Mouse (Mus musculus) erythroblast, embryonic 14.5 days (primary cell): ENCODE results near the gene Cntn5.

Experiments
- GATA1 ChIP-seq: IDR thresholded peaks from 2 replicates; pipeline ENCODE4 v1.6.1; 2012; ENCODE audit warnings: low read length, inconsistent platforms, mixed read lengths
- TAL1 ChIP-seq: IDR thresholded peaks from 3 replicates; pipeline ENCODE4 v1.6.1; 2012; ENCODE audit warnings: low read length, inconsistent platforms, mixed read lengths

DNA sequence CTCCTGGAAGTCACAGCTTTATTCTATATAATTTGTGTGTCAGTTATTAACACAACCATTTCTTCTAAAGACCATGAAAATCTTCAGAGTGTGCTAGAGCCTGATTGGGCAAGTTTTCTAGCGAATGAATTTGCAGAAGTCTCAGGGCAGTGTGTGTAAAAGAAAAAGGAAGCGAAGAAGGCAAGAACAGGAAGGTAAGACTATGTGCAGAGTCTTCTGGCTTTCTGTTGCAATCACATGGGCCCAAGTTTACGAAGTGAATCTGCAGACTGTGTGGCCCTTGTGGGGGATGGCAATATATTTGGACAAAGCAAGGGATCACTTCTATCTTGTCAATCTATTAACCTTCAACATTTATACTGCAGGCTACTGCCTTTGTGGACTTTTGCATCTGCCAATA, 1251.1 kb downstream of the Cntn5 start:
- TF ChIP-seq TAL1 (no peak), GATA1 (no peak)
